Mouse (Mus musculus) CH12.LX (cell line): ENCODE measurements around the gene Ifitm5.

Experiments
- BHLHE40 ChIP-seq: IDR thresholded peaks from 2 replicates; pipeline ENCODE4 v1.6.1; 2011; ENCODE audit warnings: mild to moderate bottlenecking, low read depth, low read length, improper control_type of control experiment
- CHD2 ChIP-seq: IDR thresholded peaks from 2 replicates; pipeline ENCODE4 v1.6.1; 2011; ENCODE audit warnings: low read length, improper control_type of control experiment
- CTCF ChIP-seq, 2 experiments: IDR thresholded peaks in 1 of 2; conservative IDR thresholded peaks in 1 of 2; 2 replicates each; pipeline ENCODE4 v1.5.1; 2011 to 2012; ENCODE audit warnings: low read depth in 2 of 2, low read length in 2 of 2, improper control_type of control experiment in 1 of 2, inconsistent platforms in 1 of 2, mild to moderate bottlenecking in 1 of 2, moderate library complexity in 1 of 2
- E2F4 ChIP-seq: IDR thresholded peaks from 2 replicates; pipeline ENCODE4 v1.6.1; 2011; ENCODE audit warnings: low read depth, low read length, improper control_type of control experiment; ENCODE audit not compliant: insufficient replicate concordance
- EP300 ChIP-seq: IDR thresholded peaks from 2 replicates; pipeline ENCODE4 v1.6.1; 2011; ENCODE audit warnings: low read length, improper control_type of control experiment
- ETS1 ChIP-seq: conservative IDR thresholded peaks from 2 replicates; pipeline ENCODE4 v1.6.1; 2012; ENCODE audit warnings: low read depth, mild to moderate bottlenecking, inconsistent platforms, low read length, improper control_type of control experiment, moderate library complexity
- GABPA ChIP-seq: IDR thresholded peaks from 2 replicates; pipeline ENCODE4 v1.6.1; 2012; ENCODE audit warnings: low read depth, low read length, improper control_type of control experiment, inconsistent platforms; ENCODE audit not compliant: insufficient replicate concordance
- JUN ChIP-seq: IDR thresholded peaks from 2 replicates; pipeline ENCODE4 v1.6.1; 2011; ENCODE audit warnings: low read depth, mild to moderate bottlenecking, low read length, improper control_type of control experiment, moderate library complexity; ENCODE audit not compliant: insufficient read depth
- KAT2A ChIP-seq: IDR thresholded peaks from 2 replicates; pipeline ENCODE4 v1.6.1; 2012; ENCODE audit warnings: low read length, improper control_type of control experiment, inconsistent platforms; ENCODE audit not compliant: insufficient replicate concordance
- PAX5 ChIP-seq: IDR thresholded peaks from 2 replicates; pipeline ENCODE4 v1.6.1; 2012; ENCODE audit warnings: low read length, inconsistent platforms, mixed read lengths
- POLR2A ChIP-seq: IDR thresholded peaks from 2 replicates; pipeline ENCODE4 v1.6.1; 2011; ENCODE audit warnings: low read depth, mild to moderate bottlenecking, improper control_type of control experiment, low read length
- UBTF ChIP-seq: IDR thresholded peaks from 2 replicates; pipeline ENCODE4 v1.6.1; 2012; ENCODE audit warnings: low read depth, mild to moderate bottlenecking, inconsistent platforms, low read length, improper control_type of control experiment, moderate library complexity
- USF1 ChIP-seq: IDR thresholded peaks from 2 replicates; pipeline ENCODE4 v1.6.1; 2014; ENCODE audit warnings: low read depth, mild to moderate bottlenecking, inconsistent platforms, low read length, improper control_type of control experiment

- no peak for TF ChIP-seq CTCF (conservative IDR thresholded peaks at IDR 0.05 in 1 of 2, IDR thresholded peaks at IDR 0.05 in 1 of 2; ENCODE audit: low read depth in 2 of 2, low read length in 2 of 2)
- TF ChIP-seq EP300, result no peak
- TF ChIP-seq BHLHE40, result peak; percentile 32; the same call in 1 of the 2 replicates
- TF ChIP-seq KAT2A, result no peak
- TF ChIP-seq PAX5, result no peak
- no peak for TF ChIP-seq GABPA
- TF ChIP-seq USF1, result no peak
- TF ChIP-seq POLR2A, result no peak
- no peak for TF ChIP-seq JUN
- no peak for TF ChIP-seq ETS1
- no peak for TF ChIP-seq E2F4
- no peak for TF ChIP-seq UBTF
- no peak for TF ChIP-seq CHD2
Observed at GRCm38 (mm10) chr7:140944236-140944635, 5.9 kb downstream of the Ifitm5 start.
